Mouse (Mus musculus) monocyte, adult 2 months (primary cell): Measurements from ENCODE around the gene Epb41l2.

Experiments used
- DNase-seq, 2 experiments: peaks; one replicate each; pipeline ENCODE4 v3.0.0; 2022; ENCODE audit warnings: low spot score in 2 of 2, low read depth in 1 of 2

Epb41l2 gene

DNA sequence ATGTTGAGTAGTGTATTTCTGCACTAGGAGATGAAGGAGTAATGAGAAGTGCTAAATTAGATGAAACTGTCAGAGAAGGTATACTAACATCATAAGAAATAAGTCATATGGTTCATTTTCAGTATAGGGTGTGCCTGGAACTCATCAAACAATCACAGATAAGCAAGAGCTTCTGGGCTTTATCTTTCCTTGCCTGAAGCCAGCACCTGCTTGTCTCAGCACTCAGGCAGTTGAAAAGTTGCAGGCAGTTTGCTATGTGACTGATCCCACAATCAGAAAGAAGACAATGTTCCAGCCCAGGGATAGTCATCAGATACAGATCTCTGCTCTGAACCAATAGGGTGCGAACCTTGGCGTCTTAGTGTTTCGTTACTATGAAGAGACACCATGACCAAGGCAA lies 181.5 kb downstream of the Epb41l2 start:
- no peak for DNase-seq

DNA sequence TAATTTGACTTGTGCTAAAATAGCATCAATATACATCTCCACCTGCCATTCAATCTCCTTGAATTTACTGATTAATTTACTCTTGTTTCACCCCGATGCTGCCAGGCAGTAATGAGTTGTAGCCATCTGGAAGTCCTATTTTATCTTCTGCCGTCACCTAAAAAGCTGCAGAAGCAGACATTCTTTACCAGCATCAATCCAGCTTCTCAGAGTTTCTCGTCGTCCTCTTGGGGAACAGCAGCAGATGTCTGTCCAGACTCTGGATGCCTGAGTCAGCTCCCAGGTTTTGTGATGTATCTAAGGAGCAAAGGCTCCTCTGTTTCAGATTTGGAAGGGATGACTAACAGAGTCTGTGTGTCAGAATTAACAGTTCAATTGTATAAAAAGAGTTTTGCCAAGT lies 193.3 kb downstream of the Epb41l2 start:
- no peak for DNase-seq

DNA sequence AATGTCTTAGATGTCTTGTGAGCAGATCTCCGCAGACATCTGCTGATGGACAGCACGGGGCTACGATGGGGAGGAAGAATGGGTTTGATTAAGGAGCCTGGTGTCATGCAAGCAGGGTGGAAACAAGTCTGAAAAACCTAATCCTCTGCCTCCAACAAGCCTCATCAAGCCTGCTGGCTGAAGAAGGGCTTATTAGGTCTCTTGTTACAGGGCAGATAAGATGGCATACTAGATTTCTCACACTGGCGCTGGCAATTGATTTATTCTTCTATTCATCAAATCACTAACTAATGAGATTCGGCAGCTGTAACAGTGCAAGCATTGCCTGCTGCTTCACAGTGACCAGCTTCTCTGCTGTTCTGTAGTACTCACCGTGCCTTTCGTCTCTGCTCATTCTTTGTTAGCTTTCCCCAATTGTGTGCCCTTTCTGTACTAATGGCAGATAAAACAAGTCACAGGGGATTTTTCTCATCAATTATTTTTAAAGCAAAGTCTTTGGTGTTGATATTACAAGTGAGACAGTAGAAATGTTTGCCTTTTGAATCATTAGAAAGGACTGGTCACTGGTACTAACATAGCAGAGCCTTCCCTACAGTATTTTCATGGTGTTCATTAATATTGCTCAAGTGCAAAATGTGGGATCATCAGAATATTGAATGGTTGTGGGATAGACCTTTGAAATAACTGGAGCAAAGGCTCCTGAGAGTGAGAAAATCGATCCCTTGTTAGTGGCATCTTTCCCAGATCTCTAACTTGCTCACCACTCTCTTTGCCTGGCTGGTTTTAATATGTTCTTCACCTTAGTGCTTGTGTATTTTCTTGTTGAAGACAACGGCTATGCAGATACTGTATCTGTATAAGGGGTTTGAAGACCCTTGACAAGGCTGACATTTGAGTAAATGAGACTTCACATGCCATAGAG lies 212.0 kb downstream of the Epb41l2 start:
- DNase-seq = no peak
